Mouse (Mus musculus): Measurements from ENCODE around the gene Zcrb1. TPM values are rescaled to one million over a fixed set of nuclear protein-coding genes. Genes with fewer than 3 reads are reported as not detected.

Zcrb1 gene
- polyA plus RNA-seq, 1 experiment from 2014 or later, result 131 TPM

DNA sequence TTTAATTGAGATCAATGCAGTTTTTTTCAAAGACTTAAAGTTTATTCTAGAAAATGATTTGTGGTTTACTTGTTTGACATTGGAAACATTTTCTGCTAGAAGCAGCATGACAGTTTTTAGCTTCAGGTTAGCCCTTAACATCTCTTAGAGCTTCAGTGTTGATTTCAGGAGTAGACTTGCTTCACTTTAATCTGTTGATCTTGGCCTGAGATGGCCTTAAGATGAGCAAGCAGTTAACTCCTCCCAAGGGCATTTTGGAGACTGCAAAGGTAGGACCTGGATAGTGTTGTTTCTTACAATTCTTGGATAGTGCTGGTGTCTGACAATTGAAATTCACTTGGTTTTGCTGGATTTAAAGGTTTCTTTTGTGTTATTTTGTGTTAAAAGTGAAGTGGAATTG, 6.7 kb upstream of the Zcrb1 start:
- Histone ChIP-seq H3K27ac (no peak overlapping the region), H3K36me3 (ENCODE audit: insufficient read depth, low read length) (no peaks in the 10 kb centered on the region), H3K4me3 (replicated peaks; ENCODE audit: low read depth, low read length) (no peak overlapping the region), H3K4me2 (ENCODE audit: low read length) (no peak overlapping the region), H3K27me3 (ENCODE audit: insufficient read depth, low read length) (no peaks in the 10 kb centered on the region), H3K9me3 (replicated peaks; ENCODE audit: low read length) (no peaks in the 10 kb centered on the region), H3K9ac (ENCODE audit: low read depth, low read length) (no peak overlapping the region), H3K4me1 (replicated peaks; ENCODE audit: insufficient read depth, low read length) (no peaks in the 10 kb centered on the region)
- no peak for DNase-seq (ENCODE audit: low spot score)
- TF ChIP-seq CTCF (IDR thresholded peaks at IDR 0.05; ENCODE audit: low read depth), result no peak
- ATAC-seq (replicated peaks; ENCODE audit: low FRiP score, low read depth), result no peak

DNA sequence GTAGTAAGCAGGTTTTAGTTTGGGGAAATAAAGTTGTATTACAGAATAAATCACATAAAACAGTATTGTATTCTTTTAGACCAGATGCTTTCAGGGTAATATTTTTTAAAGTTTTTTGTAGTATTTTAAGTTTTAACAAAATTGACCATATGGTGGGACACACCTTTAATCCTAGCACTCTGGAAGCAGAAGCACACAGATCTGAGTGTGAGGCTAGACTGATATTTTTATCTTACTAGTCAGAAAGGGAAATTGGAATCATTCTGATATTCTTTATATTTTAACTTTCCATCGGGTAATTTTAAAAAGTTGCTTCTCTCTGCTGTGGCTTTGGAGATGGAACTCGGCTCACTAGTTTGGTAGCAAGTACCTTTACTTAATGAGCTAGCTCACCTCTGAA, 4.6 kb upstream of the Zcrb1 start:
- no peak for ATAC-seq (replicated peaks; ENCODE audit: low FRiP score, low read depth)

DNA sequence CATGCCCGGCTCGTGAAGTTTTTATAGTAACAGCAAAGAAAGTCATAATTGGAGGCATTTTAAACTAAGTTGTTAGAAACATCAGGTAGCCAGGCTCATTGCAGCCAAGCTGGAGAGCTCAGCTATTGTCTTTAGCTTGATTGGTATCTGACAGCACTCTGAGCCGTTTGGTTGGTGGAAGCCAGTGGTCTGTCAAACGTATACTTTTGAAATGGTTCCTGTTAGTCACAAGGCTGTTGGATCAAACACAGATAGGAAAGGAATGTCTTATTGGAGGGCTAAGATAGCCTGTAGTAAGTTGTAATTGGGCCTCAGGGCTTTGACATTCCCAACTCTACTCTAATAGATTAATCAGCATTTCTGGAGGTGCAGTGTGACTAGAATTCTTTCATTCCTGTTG, 3.3 kb upstream of the Zcrb1 start:
- H3K9ac ChIP-seq (ENCODE audit: low read depth, low read length), result no peak overlapping the region
- 79% methylated on average over 4 of the region's 4 CpGs for WGBS

More for the DNA sequence above, 4.6 kb upstream of the Zcrb1 start:
- H3K4me2 ChIP-seq (ENCODE audit: low read length), result no peak overlapping the region
- TF ChIP-seq CTCF (IDR thresholded peaks at IDR 0.05; ENCODE audit: low read depth), result no peak
- H3K9me3 ChIP-seq (replicated peaks; ENCODE audit: low read length), result no peaks in the 10 kb centered on the region
- 92% methylated on average over 2 of the region's 2 CpGs for WGBS
- no peaks in the 10 kb centered on the region; the same call in 1 of the 2 replicates for H3K4me1 ChIP-seq (replicated peaks; ENCODE audit: insufficient read depth, low read length)
- no peak for DNase-seq (ENCODE audit: low spot score)
- H3K4me3 ChIP-seq (replicated peaks; ENCODE audit: low read depth, low read length), result no peak overlapping the region
- H3K36me3 ChIP-seq (ENCODE audit: insufficient read depth, low read length), result no peaks in the 10 kb centered on the region
- no peaks in the 10 kb centered on the region for H3K27me3 ChIP-seq (ENCODE audit: insufficient read depth, low read length)
- H3K27ac ChIP-seq, result no peak overlapping the region
- H3K9ac ChIP-seq (ENCODE audit: low read depth, low read length), result no peak overlapping the region

GRCm38 (mm10) chr15:93398699-93399540, 786 bp upstream of the Zcrb1 start:
- H3K4me1 ChIP-seq (replicated peaks; ENCODE audit: insufficient read depth, low read length), result peaks cover 5% of the 10 kb centered on the region; the same call in 1 of the 2 replicates
- peak; percentile 33; the same call in 1 of the 2 replicates for ATAC-seq (replicated peaks; ENCODE audit: low FRiP score, low read depth)
- peak overlapping the region; percentile 98 for H3K9ac ChIP-seq (ENCODE audit: low read depth, low read length)
- H3K36me3 ChIP-seq (ENCODE audit: insufficient read depth, low read length), result 0 out of 2 replicates have a peak, but pooled peaks cover 5% of the 10 kb centered on the region
- WGBS, result 4% methylated on average over 36 of the region's 36 CpGs
- H3K4me3 ChIP-seq (replicated peaks; ENCODE audit: low read depth, low read length), result peak overlapping the region; percentile 98
- H3K27ac ChIP-seq, result peak overlapping the region; percentile 86
- no peaks in the 10 kb centered on the region for H3K27me3 ChIP-seq (ENCODE audit: insufficient read depth, low read length)
- H3K9me3 ChIP-seq (replicated peaks; ENCODE audit: low read length), result no peaks in the 10 kb centered on the region
- peak; percentile 35 for DNase-seq (ENCODE audit: low spot score)
- H3K4me2 ChIP-seq (ENCODE audit: low read length), result peak overlapping the region; percentile 72
- TF ChIP-seq CTCF (IDR thresholded peaks at IDR 0.05; ENCODE audit: low read depth), result no peak

More for the DNA sequence above, 3.3 kb upstream of the Zcrb1 start:
- no peak for TF ChIP-seq CTCF (IDR thresholded peaks at IDR 0.05; ENCODE audit: low read depth)
- Histone ChIP-seq H3K4me3 (replicated peaks; ENCODE audit: low read depth, low read length) (no peak overlapping the region), H3K9me3 (replicated peaks; ENCODE audit: low read length) (no peaks in the 10 kb centered on the region), H3K4me1 (replicated peaks; ENCODE audit: insufficient read depth, low read length) (peaks cover 5% of the 10 kb centered on the region; the same call in 1 of the 2 replicates), H3K27ac (no peak overlapping the region), H3K36me3 (ENCODE audit: insufficient read depth, low read length) (no peaks in the 10 kb centered on the region), H3K27me3 (ENCODE audit: insufficient read depth, low read length) (no peaks in the 10 kb centered on the region), H3K4me2 (ENCODE audit: low read length) (no peak overlapping the region)
- ATAC-seq (replicated peaks; ENCODE audit: low FRiP score, low read depth), result no peak
- DNase-seq (ENCODE audit: low spot score), result no peak

- Histone ChIP-seq H3K4me3 (replicated peaks; ENCODE audit: low read depth, low read length) (peak overlapping the region; percentile 98), H3K9me3 (replicated peaks; ENCODE audit: low read length) (no peaks in the 10 kb centered on the region), H3K4me2 (ENCODE audit: low read length) (peak overlapping the region; percentile 72), H3K27ac (no peak overlapping the region), H3K27me3 (ENCODE audit: insufficient read depth, low read length) (no peaks in the 10 kb centered on the region), H3K9ac (ENCODE audit: low read depth, low read length) (peak overlapping the region; percentile 98), H3K36me3 (ENCODE audit: insufficient read depth, low read length) (0 out of 2 replicates have a peak, but pooled peaks cover 6% of the 10 kb centered on the region), H3K4me1 (replicated peaks; ENCODE audit: insufficient read depth, low read length) (peaks cover 5% of the 10 kb centered on the region; the same call in 1 of the 2 replicates)
- no peak for ATAC-seq (replicated peaks; ENCODE audit: low FRiP score, low read depth)
- WGBS, result 4% methylated on average over 11 of the region's 11 CpGs
- DNase-seq (ENCODE audit: low spot score), result peak; percentile 7
- no peak for TF ChIP-seq CTCF (IDR thresholded peaks at IDR 0.05; ENCODE audit: low read depth)
These were observed 865 bp downstream of the Zcrb1 start for GRCm38 (mm10) chr15:93397269-93397668.

- H3K4me3 ChIP-seq (replicated peaks; ENCODE audit: low read depth, low read length), result no peak overlapping the region
- WGBS, result 54% methylated on average over 5 of the region's 5 CpGs
- H3K27me3 ChIP-seq (ENCODE audit: insufficient read depth, low read length), result no peaks in the 10 kb centered on the region
- no peak overlapping the region for H3K4me2 ChIP-seq (ENCODE audit: low read length)
- H3K27ac ChIP-seq, result no peak overlapping the region
- ATAC-seq (replicated peaks; ENCODE audit: low FRiP score, low read depth) (no peak), DNase-seq (ENCODE audit: low spot score) (no peak)
- H3K36me3 ChIP-seq (ENCODE audit: insufficient read depth, low read length), result peaks cover 3% of the 10 kb centered on the region
- TF ChIP-seq CTCF (IDR thresholded peaks at IDR 0.05; ENCODE audit: low read depth), result no peak
- H3K9ac ChIP-seq (ENCODE audit: low read depth, low read length), result no peak overlapping the region
- no peaks in the 10 kb centered on the region for H3K4me1 ChIP-seq (replicated peaks; ENCODE audit: insufficient read depth, low read length)
- no peaks in the 10 kb centered on the region for H3K9me3 ChIP-seq (replicated peaks; ENCODE audit: low read length)
These were observed 16.8 kb downstream of the Zcrb1 start for GRCm38 (mm10) chr15:93381337-93381736.

Measured in kidney, postnatal 0 days (tissue).